Comparison of ENCODE assay signal across 8 mouse cellular contexts in genomic region chr13:112375766-112376165, GRCm38 (mm10).
DNase-seq lines count a peak whose midpoint lies in the region; ATAC-seq and TF ChIP-seq lines count a peak whose summit lies in the region.

No protein-coding gene starts in this region.

- no peak overlapping the region for H3K27ac ChIP-seq in hindbrain, embryonic 13.5 days
- H3K27ac ChIP-seq in hindbrain, embryonic 10.5 days, result no peak overlapping the region
- H3K27ac ChIP-seq in gastrocnemius, adult 2 months, result peak overlapping the region; percentile 67
- no peak overlapping the region for H3K27ac ChIP-seq in limb, embryonic 15.5 days

- peak; percentile 54; the same call in 1 of the 2 replicates for ATAC-seq in hindbrain, embryonic 13.5 days (ENCODE audit: low FRiP score)
- ATAC-seq in limb, embryonic 15.5 days (ENCODE audit: insufficient number of reproducible peaks, low FRiP score, low TSS enrichment, low read depth), result peak; percentile 67; the same call in 1 of the 2 replicates

- intact Hi-C loops in gastrocnemius, adult 2 months (cut with DNase I), result no loop called here

- H3K36me3 ChIP-seq in hindbrain, embryonic 13.5 days, result no peaks in the 10 kb centered on the region
- no peaks in the 10 kb centered on the region for H3K36me3 ChIP-seq in hindbrain, embryonic 10.5 days
- no peaks in the 10 kb centered on the region for H3K36me3 ChIP-seq in limb, embryonic 15.5 days

- no peaks in the 10 kb centered on the region for H3K27me3 ChIP-seq in hindbrain, embryonic 13.5 days
- no peaks in the 10 kb centered on the region for H3K27me3 ChIP-seq in hindbrain, embryonic 10.5 days (ENCODE audit: insufficient read depth, poor library complexity, severe bottlenecking)
- no peaks in the 10 kb centered on the region for H3K27me3 ChIP-seq in limb, embryonic 15.5 days

- H3K4me1 ChIP-seq in hindbrain, embryonic 13.5 days (replicated peaks), result peaks cover 7% of the 10 kb centered on the region; the same call in 1 of the 2 replicates
- peaks cover 3% of the 10 kb centered on the region for H3K4me1 ChIP-seq in hindbrain, embryonic 10.5 days (replicated peaks)
- H3K4me1 ChIP-seq in limb, embryonic 15.5 days, result peaks cover 7% of the 10 kb centered on the region

- 36% methylated on average over 8 of the region's 8 CpGs for WGBS in hindbrain, embryonic 13.5 days
- WGBS in hindbrain, embryonic 10.5 days, result 52% methylated on average over 8 of the region's 8 CpGs
- WGBS in limb, embryonic 15.5 days, result 29% methylated on average over 8 of the region's 8 CpGs

- no peak for DNase-seq in hindbrain, embryonic 10.5 days (ENCODE audit: low spot score)
- peak; percentile 32 for DNase-seq in adrenal gland, postnatal 14 days
- DNase-seq in gastrocnemius, adult 2 months, result peak; percentile 77
- no peak for DNase-seq in T-cell, adult 2 months (ENCODE audit: low spot score)
- DNase-seq in frontal cortex, adult 2 months (ENCODE audit: extremely low spot score in 1 of 2, low spot score in 1 of 2), result no peak
- no peak for DNase-seq in layer of hippocampus, adult 11-12 months (ENCODE audit: low spot score)

- no peak overlapping the region for H3K4me3 ChIP-seq in hindbrain, embryonic 13.5 days
- H3K4me3 ChIP-seq in hindbrain, embryonic 10.5 days, result no peak overlapping the region
- H3K4me3 ChIP-seq in gastrocnemius, adult 2 months, result peak overlapping the region; percentile 48
- no peak overlapping the region for H3K4me3 ChIP-seq in limb, embryonic 15.5 days

- no peaks in the 10 kb centered on the region for H3K9me3 ChIP-seq in hindbrain, embryonic 13.5 days
- H3K9me3 ChIP-seq in hindbrain, embryonic 10.5 days, result no peaks in the 10 kb centered on the region
- H3K9me3 ChIP-seq in limb, embryonic 15.5 days, result no peaks in the 10 kb centered on the region

- no peak overlapping the region for H3K9ac ChIP-seq in hindbrain, embryonic 13.5 days
- no peak overlapping the region for H3K9ac ChIP-seq in limb, embryonic 15.5 days

- H3K4me2 ChIP-seq in hindbrain, embryonic 13.5 days, result no peak overlapping the region
- H3K4me2 ChIP-seq in limb, embryonic 15.5 days, result no peak overlapping the region

- TF ChIP-seq CTCF in gastrocnemius, adult 2 months (IDR thresholded peaks at IDR 0.05), result no peak

Comparison
In these comparisons a context has a peak if more than half of its experiments do, and no peak if none do; other contexts are left out.
1. DNase-seq: peak in adrenal gland, postnatal 14 days (single experiment) and gastrocnemius, adult 2 months (single experiment); none in hindbrain, embryonic 10.5 days (single experiment), T-cell, adult 2 months (single experiment), frontal cortex, adult 2 months (0 of 2) and layer of hippocampus, adult 11-12 months (single experiment).